Mouse (Mus musculus) cerebellum, adult (tissue): ENCODE data around the gene C330021F23Rik.

Source experiments
- ATAC-seq: cut with Nextera tagmentation; 2 replicates; pipeline ENCODE4 v1.9.2; 2017; ENCODE audit warnings: mild to moderate bottlenecking, moderate library complexity, mixed read lengths; ENCODE audit not compliant: insufficient number of reproducible peaks, low FRiP score, low TSS enrichment

The C330021F23Rik gene

GRCm38 (mm10) chr8:3631478-3631875 lies 63.7 kb downstream of the C330021F23Rik start:
- no peak for ATAC-seq
